Mouse (Mus musculus): ENCODE measurements around the gene Stx1a. TPM values are rescaled to one million over a fixed set of nuclear protein-coding genes. Genes with fewer than 3 reads are reported as not detected.

Stx1a gene
- polyA plus RNA-seq, 1 experiment from 2014 or later: 6.6 TPM

- no peak overlapping the region for H3K4me3 ChIP-seq (replicated peaks; ENCODE audit: low read depth, low read length)
- DNase-seq (ENCODE audit: low spot score) (peak; percentile 81), ATAC-seq (replicated peaks; ENCODE audit: low FRiP score, low read depth) (no peak)
- no peaks in the 10 kb centered on the region for H3K9me3 ChIP-seq (replicated peaks; ENCODE audit: low read length)
- no peak overlapping the region for H3K27ac ChIP-seq
- no peaks in the 10 kb centered on the region for H3K27me3 ChIP-seq (ENCODE audit: insufficient read depth, low read length)
- TF ChIP-seq CTCF (IDR thresholded peaks at IDR 0.05; ENCODE audit: low read depth): no peak
- 36% methylated on average over 6 of the region's 6 CpGs for WGBS
- no peak overlapping the region for H3K9ac ChIP-seq (ENCODE audit: low read depth, low read length)
- no peak overlapping the region for H3K4me2 ChIP-seq (ENCODE audit: low read length)
- peaks cover 22% of the 10 kb centered on the region for H3K4me1 ChIP-seq (replicated peaks; ENCODE audit: insufficient read depth, low read length)
- no peaks in the 10 kb centered on the region for H3K36me3 ChIP-seq (ENCODE audit: insufficient read depth, low read length)
Measured at GRCm38 (mm10) chr5:135021814-135022213, 1.5 kb upstream of the Stx1a start.

GRCm38 (mm10) chr5:135024665-135025224, 1.5 kb downstream of the Stx1a start:
- H3K27me3 ChIP-seq (ENCODE audit: insufficient read depth, low read length): no peaks in the 10 kb centered on the region
- H3K9me3 ChIP-seq (replicated peaks; ENCODE audit: low read length): no peaks in the 10 kb centered on the region
- H3K4me3 ChIP-seq (replicated peaks; ENCODE audit: low read depth, low read length): peak overlapping the region; percentile 72; the same call in 1 of the 2 replicates
- no peak for ATAC-seq (replicated peaks; ENCODE audit: low FRiP score, low read depth)
- 18% methylated on average over 11 of the region's 11 CpGs for WGBS
- H3K9ac ChIP-seq (ENCODE audit: low read depth, low read length): no peak overlapping the region
- DNase-seq (ENCODE audit: low spot score): peak; percentile 76
- H3K27ac ChIP-seq: no peak overlapping the region
- TF ChIP-seq CTCF (IDR thresholded peaks at IDR 0.05; ENCODE audit: low read depth): no peak
- H3K36me3 ChIP-seq (ENCODE audit: insufficient read depth, low read length): no peaks in the 10 kb centered on the region
- H3K4me2 ChIP-seq (ENCODE audit: low read length): peak overlapping the region; percentile 90
- peaks cover 31% of the 10 kb centered on the region for H3K4me1 ChIP-seq (replicated peaks; ENCODE audit: insufficient read depth, low read length)

GRCm38 (mm10) chr5:135025899-135026298, 2.6 kb downstream of the Stx1a start:
- 7% methylated on average over 7 of the region's 7 CpGs for WGBS
- Histone ChIP-seq H3K27ac (no peak overlapping the region), H3K36me3 (ENCODE audit: insufficient read depth, low read length) (no peaks in the 10 kb centered on the region), H3K27me3 (ENCODE audit: insufficient read depth, low read length) (no peaks in the 10 kb centered on the region), H3K4me3 (replicated peaks; ENCODE audit: low read depth, low read length) (no peak overlapping the region), H3K4me2 (ENCODE audit: low read length) (peak overlapping the region; percentile 90; the same call in 1 of the 2 replicates), H3K9ac (ENCODE audit: low read depth, low read length) (no peak overlapping the region), H3K4me1 (replicated peaks; ENCODE audit: insufficient read depth, low read length) (peaks cover 31% of the 10 kb centered on the region), H3K9me3 (replicated peaks; ENCODE audit: low read length) (no peaks in the 10 kb centered on the region)
- ATAC-seq (replicated peaks; ENCODE audit: low FRiP score, low read depth): no peak
- TF ChIP-seq CTCF (IDR thresholded peaks at IDR 0.05; ENCODE audit: low read depth): peak; percentile 17; the same call in 1 of the 2 replicates
- peak; percentile 67 for DNase-seq (ENCODE audit: low spot score)

GRCm38 (mm10) chr5:135029007-135029854, 5.9 kb downstream of the Stx1a start:
- Histone ChIP-seq H3K27me3 (ENCODE audit: insufficient read depth, low read length) (no peaks in the 10 kb centered on the region), H3K27ac (no peak overlapping the region), H3K4me2 (ENCODE audit: low read length) (peak overlapping the region; percentile 38), H3K9me3 (replicated peaks; ENCODE audit: low read length) (no peaks in the 10 kb centered on the region), H3K4me3 (replicated peaks; ENCODE audit: low read depth, low read length) (no peak overlapping the region), H3K4me1 (replicated peaks; ENCODE audit: insufficient read depth, low read length) (peaks cover 26% of the 10 kb centered on the region), H3K9ac (ENCODE audit: low read depth, low read length) (no peak overlapping the region), H3K36me3 (ENCODE audit: insufficient read depth, low read length) (no peaks in the 10 kb centered on the region)
- WGBS: 34% methylated on average over 18 of the region's 18 CpGs
- TF ChIP-seq CTCF (IDR thresholded peaks at IDR 0.05; ENCODE audit: low read depth): no peak
- ATAC-seq (replicated peaks; ENCODE audit: low FRiP score, low read depth) (no peak), DNase-seq (ENCODE audit: low spot score) (peak; percentile 63)

- Histone ChIP-seq H3K9me3 (replicated peaks; ENCODE audit: low read length) (no peaks in the 10 kb centered on the region), H3K4me3 (replicated peaks; ENCODE audit: low read depth, low read length) (no peak overlapping the region), H3K4me1 (replicated peaks; ENCODE audit: insufficient read depth, low read length) (peaks cover 9% of the 10 kb centered on the region), H3K36me3 (ENCODE audit: insufficient read depth, low read length) (no peaks in the 10 kb centered on the region), H3K9ac (ENCODE audit: low read depth, low read length) (no peak overlapping the region), H3K27me3 (ENCODE audit: insufficient read depth, low read length) (no peaks in the 10 kb centered on the region), H3K27ac (no peak overlapping the region), H3K4me2 (ENCODE audit: low read length) (no peak overlapping the region)
- DNase-seq (ENCODE audit: low spot score) (no peak), ATAC-seq (replicated peaks; ENCODE audit: low FRiP score, low read depth) (no peak)
- no peak for TF ChIP-seq CTCF (IDR thresholded peaks at IDR 0.05; ENCODE audit: low read depth)
- 82% methylated on average over 5 of the region's 5 CpGs for WGBS
Measured at GRCm38 (mm10) chr5:135032581-135032980, 9.3 kb downstream of the Stx1a start.

GRCm38 (mm10) chr5:135034593-135034992, 11.3 kb downstream of the Stx1a start:
- Histone ChIP-seq H3K4me1 (replicated peaks; ENCODE audit: insufficient read depth, low read length) (no peaks in the 10 kb centered on the region), H3K4me3 (replicated peaks; ENCODE audit: low read depth, low read length) (no peak overlapping the region), H3K4me2 (ENCODE audit: low read length) (no peak overlapping the region), H3K36me3 (ENCODE audit: insufficient read depth, low read length) (0 out of 2 replicates have a peak, but pooled peaks cover 7% of the 10 kb centered on the region), H3K27ac (no peak overlapping the region), H3K27me3 (ENCODE audit: insufficient read depth, low read length) (no peaks in the 10 kb centered on the region), H3K9me3 (replicated peaks; ENCODE audit: low read length) (no peaks in the 10 kb centered on the region), H3K9ac (ENCODE audit: low read depth, low read length) (no peak overlapping the region)
- WGBS: 100% methylated on average over 2 of the region's 2 CpGs
- peak; percentile 39 for TF ChIP-seq CTCF (IDR thresholded peaks at IDR 0.05; ENCODE audit: low read depth)
- ATAC-seq (replicated peaks; ENCODE audit: low FRiP score, low read depth) (no peak), DNase-seq (ENCODE audit: low spot score) (no peak)
